Mouse (Mus musculus) olfactory bulb, adult 2 months (tissue): ENCODE results near the gene Gm20431.
"Not testable (repeated sequence)": the region's sequence is repeated elsewhere in the genome, so short reads cannot be mapped to it uniquely, and the experiment has no call there.

ENCODE experiments used
- CTCF ChIP-seq: fragments of 200-500 bp; IDR thresholded peaks from 2 replicates; pipeline ENCODE4 v1.5.1; 2012; ENCODE audit warnings: low read depth, mild to moderate bottlenecking, low read length, moderate library complexity; ENCODE audit not compliant: insufficient read depth
- POLR2A ChIP-seq: fragments of 200-500 bp; IDR thresholded peaks from 2 replicates; pipeline ENCODE4 v1.6.1; 2012; ENCODE audit warnings: mild to moderate bottlenecking, low read depth, low read length, moderate library complexity; ENCODE audit not compliant: insufficient read depth

GRCm38 (mm10) chr2:167613335-167613734 lies 48.0 kb downstream of the Gm20431 start:
- TF ChIP-seq POLR2A, CTCF: not testable (repeated sequence)
